In genomic region chr7:141611711-141612370, GRCm38 (mm10) we compare ENCODE assay signal across 8 mouse cellular contexts. TPM values are rescaled to one million over a fixed set of nuclear protein-coding genes. Genes with fewer than 3 reads are reported as not detected.
DNase-seq lines count a peak whose midpoint lies in the region; ATAC-seq and TF ChIP-seq lines count a peak whose summit lies in the region.

No protein-coding gene starts in this region.

- H3K27ac ChIP-seq in heart, embryonic 10.5 days: no peak overlapping the region
- H3K27ac ChIP-seq in heart, embryonic 15.5 days: peak overlapping the region; percentile 71
- no peak overlapping the region for H3K27ac ChIP-seq in midbrain, embryonic 16.5 days (ENCODE audit: low read length)

- H3K27me3 ChIP-seq in heart, embryonic 10.5 days (ENCODE audit: insufficient read depth, poor library complexity, severe bottlenecking): no peaks in the 10 kb centered on the region
- no peaks in the 10 kb centered on the region for H3K27me3 ChIP-seq in heart, embryonic 15.5 days
- H3K27me3 ChIP-seq in midbrain, embryonic 16.5 days (ENCODE audit: control insufficient read depth, insufficient read depth, low read depth, low read length): no peaks in the 10 kb centered on the region

- H3K4me2 ChIP-seq in heart, embryonic 15.5 days: no peak overlapping the region
- no peak overlapping the region for H3K4me2 ChIP-seq in midbrain, embryonic 16.5 days (ENCODE audit: low read length)

- peaks cover 80% of the 10 kb centered on the region for H3K36me3 ChIP-seq in heart, embryonic 10.5 days
- H3K36me3 ChIP-seq in heart, embryonic 15.5 days: peaks cover 32% of the 10 kb centered on the region; the same call in 1 of the 2 replicates
- H3K36me3 ChIP-seq in midbrain, embryonic 16.5 days (ENCODE audit: control insufficient read depth, insufficient read depth, low read length): peaks cover 25% of the 10 kb centered on the region

- ATAC-seq in heart, embryonic 15.5 days (replicated peaks; ENCODE audit: insufficient number of reproducible peaks, insufficient read depth, low FRiP score, low read depth): peak; percentile 63; the same call in 1 of the 2 replicates
- no peak for ATAC-seq in midbrain, embryonic 16.5 days

- no peak overlapping the region for H3K4me3 ChIP-seq in heart, embryonic 10.5 days
- H3K4me3 ChIP-seq in heart, embryonic 15.5 days: no peak overlapping the region
- H3K4me3 ChIP-seq in lung, adult 2 months (replicated peaks; ENCODE audit: extremely low read depth, low read depth, low read length): no peak overlapping the region
- no peak overlapping the region for H3K4me3 ChIP-seq in midbrain, embryonic 16.5 days (ENCODE audit: low read depth, low read length)

- no peak for TF ChIP-seq CTCF in lung, adult 2 months (IDR thresholded peaks at IDR 0.05; ENCODE audit: insufficient read depth, low read length)

- peaks cover 25% of the 10 kb centered on the region for H3K4me1 ChIP-seq in heart, embryonic 10.5 days
- peaks cover 34% of the 10 kb centered on the region for H3K4me1 ChIP-seq in heart, embryonic 15.5 days (replicated peaks)
- H3K4me1 ChIP-seq in lung, adult 2 months (ENCODE audit: control insufficient read depth, insufficient read depth, low read length): peaks cover 28% of the 10 kb centered on the region
- H3K4me1 ChIP-seq in midbrain, embryonic 16.5 days (ENCODE audit: control insufficient read depth, insufficient read depth, low read length): no peaks in the 10 kb centered on the region

- no peak for TF ChIP-seq POLR2A in lung, adult 2 months (IDR thresholded peaks at IDR 0.05; ENCODE audit: borderline replicate concordance, extremely low read depth, low read depth, low read length)

- peak; percentile 67 to 71 for DNase-seq in heart, adult 18-20 months
- no peak for DNase-seq in heart, embryonic 10.5 days (ENCODE audit: low spot score)
- DNase-seq in adrenal gland, adult 8-10 months: peak; percentile 19
- DNase-seq in lung, adult 2 months: peak; percentile 40
- no peak for DNase-seq in frontal cortex, postnatal 36 days (ENCODE audit: low spot score in 2 of 2)
- DNase-seq in right cerebral cortex, postnatal 14 days: no peak

- 85% methylated on average over 8 of the region's 8 CpGs for WGBS in heart, embryonic 10.5 days
- 50% methylated on average over 8 of the region's 8 CpGs for WGBS in heart, embryonic 15.5 days
- 38% methylated on average over 8 of the region's 8 CpGs for WGBS in lung, adult 2 months
- 82% methylated on average over 8 of the region's 8 CpGs for WGBS in midbrain, embryonic 16.5 days

- H3K9me3 ChIP-seq in heart, embryonic 10.5 days: no peaks in the 10 kb centered on the region
- no peaks in the 10 kb centered on the region for H3K9me3 ChIP-seq in heart, embryonic 15.5 days (replicated peaks)
- H3K9me3 ChIP-seq in midbrain, embryonic 16.5 days (replicated peaks; ENCODE audit: control insufficient read depth, low read length, poor library complexity, severe bottlenecking): no peaks in the 10 kb centered on the region

- no peak overlapping the region for H3K9ac ChIP-seq in heart, embryonic 15.5 days
- H3K9ac ChIP-seq in midbrain, embryonic 16.5 days (ENCODE audit: low read depth, low read length): no peak overlapping the region

RNA-seq across cellular contexts. Expression of gene Muc6, which starts 43.3 kb away (rescaled TPM):
- total RNA-seq in heart, adult 18-20 months (2021): not detected
- polyA plus RNA-seq in heart, embryonic 10.5 days (2016; fragmentation: Nextera tagmentation; extraction: Ambion mirVana): 0.09 and 0.13 TPM in 2 replicates
- total RNA-seq in adrenal gland, adult 8-10 months (2022): not detected
- polyA plus RNA-seq in heart, embryonic 15.5 days (2015; fragmentation: Nextera tagmentation; extraction: Ambion mirVana): 0.08 and 0.22 TPM in 2 replicates
- polyA plus RNA-seq in lung, adult 2 months (2012; rRNA removed): 0.03 and 0.04 TPM in 2 replicates
- polyA plus RNA-seq in midbrain, embryonic 16.5 days (2015; fragmentation: Nextera tagmentation; extraction: Ambion mirVana): 0.23 and 0.26 TPM in 2 replicates

RNA-seq across cellular contexts. Expression of gene Ap2a2, which starts 49.9 kb away (rescaled TPM):
- total RNA-seq in heart, adult 18-20 months (2021): 10 to 100 TPM; 60.7 to 60.8 TPM
- polyA plus RNA-seq in heart, embryonic 10.5 days (2016; fragmentation: Nextera tagmentation; extraction: Ambion mirVana): 79.5 and 79.9 TPM in 2 replicates
- total RNA-seq in adrenal gland, adult 8-10 months (2022): 10 to 100 TPM; 54.9 to 79.7 (median 66.5) TPM
- 43.6 and 59.0 TPM in 2 replicates for polyA plus RNA-seq in heart, embryonic 15.5 days (2015; fragmentation: Nextera tagmentation; extraction: Ambion mirVana)
- 46.3 and 58.1 TPM in 2 replicates for polyA plus RNA-seq in lung, adult 2 months (2012; rRNA removed)
- polyA plus RNA-seq in midbrain, embryonic 16.5 days (2015; fragmentation: Nextera tagmentation; extraction: Ambion mirVana): 132 and 137 TPM in 2 replicates

Comparison
In these comparisons a context has a peak if more than half of its experiments do, and no peak if none do; other contexts are left out.
1. DNase-seq: peak in heart, adult 18-20 months (2 of 2), adrenal gland, adult 8-10 months (single experiment) and lung, adult 2 months (single experiment); none in heart, embryonic 10.5 days (single experiment), frontal cortex, postnatal 36 days (0 of 2) and right cerebral cortex, postnatal 14 days (single experiment).